Mouse (Mus musculus) cerebellum, postnatal 25 days (tissue): Measurements from ENCODE around the gene Runx1.

Source experiments
- DNase-seq, 2 experiments: peaks; one replicate each; pipeline ENCODE4 v3.0.0; 2021; ENCODE audit warnings: mixed read lengths in 2 of 2

Runx1 gene

DNA sequence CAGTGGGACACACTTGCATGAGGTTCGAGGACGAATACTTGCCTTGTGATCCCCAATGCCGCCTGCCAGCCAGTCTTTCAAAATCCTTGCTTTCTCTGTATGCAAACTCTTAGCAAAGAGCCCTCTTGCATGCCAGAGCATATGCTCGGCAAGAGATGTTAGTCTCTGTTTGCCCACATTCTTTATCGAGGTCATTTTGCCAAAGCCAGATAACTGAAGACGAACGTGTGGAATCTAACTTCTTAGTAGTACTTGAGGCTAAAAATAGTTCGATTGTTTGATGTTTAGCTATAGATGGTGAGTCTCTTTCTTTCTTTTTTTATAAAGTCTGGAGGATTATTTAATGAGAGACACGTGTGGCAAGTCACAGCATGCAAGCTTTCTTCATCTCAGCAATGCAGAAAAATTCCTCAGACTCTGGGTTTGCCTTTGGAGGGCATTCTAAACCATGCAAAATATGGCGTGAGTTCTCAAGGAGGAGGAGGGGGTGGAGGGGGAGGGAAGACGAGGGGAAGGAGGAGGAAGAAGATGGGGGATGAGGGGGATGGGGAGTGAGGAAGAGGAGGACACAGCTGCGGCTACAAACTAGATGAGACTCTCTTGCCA lies 81.7 kb downstream of the Runx1 start:
- DNase-seq = no peak

GRCm38 (mm10) chr16:92743755-92744154 lies 82.2 kb downstream of the Runx1 start:
- no peak for DNase-seq

DNA sequence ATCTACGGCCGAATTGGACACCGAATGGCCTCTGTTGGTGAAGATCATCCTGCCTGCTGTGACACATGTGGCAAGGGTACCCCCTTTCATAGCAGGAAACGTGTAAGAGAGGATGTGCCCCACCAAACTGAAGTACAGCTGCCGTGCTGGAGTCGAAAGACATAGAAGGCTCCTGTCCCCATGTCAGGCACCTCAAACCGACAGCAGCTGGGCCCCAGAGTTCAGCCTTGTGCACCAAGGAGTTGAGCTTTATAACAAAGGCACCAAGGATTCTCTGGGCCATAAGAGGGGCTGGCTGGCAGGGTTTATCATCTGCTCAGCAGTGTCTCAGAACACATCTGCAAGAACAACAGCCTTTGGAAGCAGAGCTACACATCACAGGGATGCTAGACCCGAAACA lies 84.6 kb downstream of the Runx1 start:
- no peak for DNase-seq

- DNase-seq = no peak
Measured at GRCm38 (mm10) chr16:92740541-92740940, 85.4 kb downstream of the Runx1 start.

DNA sequence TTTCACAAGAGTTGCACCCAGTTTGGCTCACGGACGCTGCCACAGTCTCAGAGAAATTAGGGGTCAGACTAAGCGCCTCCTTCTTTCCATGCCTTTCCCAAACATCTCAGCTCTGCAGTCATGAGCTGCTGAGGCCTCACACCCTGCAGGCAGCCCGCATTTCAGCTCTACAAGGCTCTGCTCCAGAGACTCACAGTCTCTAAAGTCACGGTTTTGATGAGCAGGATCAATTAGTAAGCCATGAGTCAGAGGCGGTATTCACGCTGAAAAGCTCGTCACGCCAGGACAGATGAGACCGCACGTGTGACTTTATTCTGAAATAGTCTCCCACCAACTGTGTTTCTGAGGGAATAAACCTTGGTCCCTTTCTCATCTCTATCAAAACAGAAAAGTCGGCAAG lies 86.0 kb downstream of the Runx1 start:
- no peak for DNase-seq

- DNase-seq = no peak
Measured at GRCm38 (mm10) chr16:92739071-92739793, 86.7 kb downstream of the Runx1 start.

- DNase-seq = no peak
Measured at GRCm38 (mm10) chr16:92738476-92739010, 87.4 kb downstream of the Runx1 start.

- DNase-seq = no peak
Measured at GRCm38 (mm10) chr16:92726870-92727269, 99.1 kb downstream of the Runx1 start.

DNA sequence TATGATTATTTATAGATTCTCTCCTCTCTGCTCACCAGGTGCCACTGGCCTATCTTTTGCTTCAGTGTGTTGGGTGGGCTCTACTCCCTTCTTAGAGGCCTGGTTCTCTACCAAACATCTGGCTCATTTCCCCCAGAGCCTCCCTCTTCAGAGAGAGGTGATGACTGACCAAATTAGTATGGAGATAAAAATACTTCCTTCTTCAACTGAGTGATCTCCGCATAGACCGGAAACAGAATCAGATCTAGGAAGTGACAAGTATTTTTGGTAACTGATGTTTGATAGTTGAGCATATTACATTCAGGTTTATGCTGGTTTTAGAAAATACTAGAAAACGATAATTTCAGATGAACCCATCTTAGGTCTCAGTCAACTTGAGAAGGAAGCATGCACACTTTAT lies 101.4 kb downstream of the Runx1 start:
- no peak for DNase-seq

DNA sequence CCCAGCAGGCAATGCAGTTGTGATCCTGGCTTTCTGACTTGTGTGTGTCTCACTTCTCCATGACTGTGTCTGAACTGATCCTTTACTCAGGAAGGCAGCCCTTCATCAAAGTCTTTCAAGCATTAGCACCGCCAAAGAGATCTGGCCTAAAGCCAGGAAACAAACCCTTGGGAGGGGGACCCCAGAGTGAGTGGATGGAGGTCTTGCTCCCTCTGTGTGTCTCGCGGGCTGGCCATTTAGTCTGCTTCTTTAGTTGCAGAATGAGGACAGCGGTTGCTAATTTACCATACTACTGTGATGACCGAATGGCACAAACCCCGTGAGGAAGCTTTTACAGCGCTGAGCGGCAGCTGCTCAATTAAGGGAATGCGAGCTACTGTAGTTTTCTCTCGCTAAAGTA lies 105.3 kb downstream of the Runx1 start:
- no peak for DNase-seq

- DNase-seq = no peak
Measured at GRCm38 (mm10) chr16:92719725-92720124, 106.2 kb downstream of the Runx1 start.

DNA sequence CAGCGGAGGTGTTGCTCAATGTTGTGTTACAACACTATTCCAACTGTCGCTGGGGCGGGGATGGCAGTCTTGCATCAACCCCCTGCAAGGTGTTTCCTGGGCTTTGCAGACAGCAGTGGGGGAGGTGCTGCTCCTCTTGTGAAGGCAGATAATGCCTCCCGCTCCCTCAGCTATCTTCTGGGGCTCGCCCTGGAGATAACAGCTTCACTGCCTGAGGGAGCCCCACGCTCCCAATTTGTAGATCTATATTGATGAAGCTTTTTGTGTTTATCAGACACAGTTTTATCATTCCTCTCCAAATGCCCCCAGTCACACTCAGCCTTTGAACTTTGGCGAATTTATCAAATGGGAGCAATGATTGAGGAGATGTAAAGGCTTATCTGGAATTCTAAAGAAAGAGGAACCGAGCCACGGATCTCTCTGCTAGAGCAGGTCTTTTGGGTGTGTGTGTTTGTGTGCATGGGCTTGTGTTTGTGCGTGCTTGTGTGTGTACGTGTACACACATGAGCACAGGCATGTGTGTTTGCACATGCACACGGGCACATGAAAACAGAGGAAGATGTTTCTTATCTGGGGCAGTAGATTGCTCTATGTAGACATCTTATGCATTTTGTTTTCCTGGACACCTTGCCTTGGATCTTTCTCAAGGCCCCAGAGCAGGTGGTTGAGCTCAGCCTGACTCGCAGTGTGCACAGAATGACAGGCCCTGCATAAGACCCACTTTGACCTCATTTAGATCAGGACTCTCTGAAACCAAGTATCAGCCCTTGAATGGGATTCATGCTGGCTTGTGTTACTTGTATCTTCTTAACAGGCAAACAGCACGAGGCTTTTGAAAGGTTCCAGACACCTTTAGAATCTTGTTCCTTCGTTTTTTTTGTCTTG lies 110.1 kb downstream of the Runx1 start:
- DNase-seq = no peak

- no peak for DNase-seq
Measured at GRCm38 (mm10) chr16:92710161-92710560, 115.8 kb downstream of the Runx1 start.

- no peak for DNase-seq
Measured at GRCm38 (mm10) chr16:92708718-92709117, 117.2 kb downstream of the Runx1 start.

DNA sequence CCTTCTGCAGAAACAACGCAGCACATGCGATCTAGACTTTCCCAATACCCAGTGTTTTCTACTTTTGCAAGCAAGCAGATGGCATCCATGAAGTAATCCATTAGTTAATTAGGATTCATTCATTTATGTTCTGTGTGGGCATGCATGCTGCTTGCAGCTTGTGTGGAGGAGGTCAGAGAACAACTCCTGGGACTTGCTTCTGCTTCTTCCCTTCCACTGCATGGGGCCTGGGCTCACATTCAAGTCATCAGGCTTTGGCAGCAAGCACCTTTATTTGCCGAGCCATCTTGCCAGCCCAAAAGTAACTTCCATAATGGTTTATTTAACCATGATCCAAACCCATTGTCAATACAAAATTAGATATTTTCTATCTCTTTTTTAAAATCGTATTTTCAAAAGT lies 118.2 kb downstream of the Runx1 start:
- no peak for DNase-seq

DNA sequence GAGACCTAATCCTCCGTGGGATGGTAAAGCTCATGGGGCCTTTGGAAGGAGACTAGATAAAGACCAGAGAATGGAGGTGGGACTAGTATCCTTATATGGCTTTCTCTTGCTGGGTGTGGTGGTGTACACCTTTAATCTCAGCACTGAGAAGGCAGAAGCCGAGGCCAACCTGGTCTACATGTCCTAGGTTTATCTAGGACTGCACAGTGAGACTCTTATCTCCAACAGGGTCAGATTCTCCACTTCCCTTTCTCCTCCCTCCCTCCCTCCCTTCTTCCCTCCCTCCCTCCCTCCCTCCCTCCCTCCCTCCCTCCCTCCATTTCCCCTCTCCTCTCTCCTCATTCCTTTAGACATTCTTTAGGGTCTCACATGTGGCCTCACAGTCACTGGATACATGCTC lies 118.8 kb downstream of the Runx1 start:
- no peak for DNase-seq

- DNase-seq = no peak
Measured at GRCm38 (mm10) chr16:92705564-92706458, 120.1 kb downstream of the Runx1 start.

DNA sequence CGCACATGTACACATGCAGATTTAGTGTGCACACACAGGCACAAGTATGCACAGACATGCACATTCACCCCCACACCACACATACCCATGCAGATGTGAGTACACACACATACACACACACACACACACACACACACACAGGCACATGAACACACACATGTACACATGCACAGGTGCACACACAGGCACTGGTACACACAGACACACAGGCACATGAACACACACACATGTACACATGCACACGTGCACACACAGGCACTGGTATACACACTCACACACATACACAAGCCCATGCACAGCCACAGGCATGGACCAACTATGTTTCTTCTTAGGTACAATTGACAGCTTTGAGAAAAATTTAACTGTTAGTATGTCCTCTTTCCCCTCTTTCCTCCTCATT lies 122.1 kb downstream of the Runx1 start:
- DNase-seq = no peak

DNA sequence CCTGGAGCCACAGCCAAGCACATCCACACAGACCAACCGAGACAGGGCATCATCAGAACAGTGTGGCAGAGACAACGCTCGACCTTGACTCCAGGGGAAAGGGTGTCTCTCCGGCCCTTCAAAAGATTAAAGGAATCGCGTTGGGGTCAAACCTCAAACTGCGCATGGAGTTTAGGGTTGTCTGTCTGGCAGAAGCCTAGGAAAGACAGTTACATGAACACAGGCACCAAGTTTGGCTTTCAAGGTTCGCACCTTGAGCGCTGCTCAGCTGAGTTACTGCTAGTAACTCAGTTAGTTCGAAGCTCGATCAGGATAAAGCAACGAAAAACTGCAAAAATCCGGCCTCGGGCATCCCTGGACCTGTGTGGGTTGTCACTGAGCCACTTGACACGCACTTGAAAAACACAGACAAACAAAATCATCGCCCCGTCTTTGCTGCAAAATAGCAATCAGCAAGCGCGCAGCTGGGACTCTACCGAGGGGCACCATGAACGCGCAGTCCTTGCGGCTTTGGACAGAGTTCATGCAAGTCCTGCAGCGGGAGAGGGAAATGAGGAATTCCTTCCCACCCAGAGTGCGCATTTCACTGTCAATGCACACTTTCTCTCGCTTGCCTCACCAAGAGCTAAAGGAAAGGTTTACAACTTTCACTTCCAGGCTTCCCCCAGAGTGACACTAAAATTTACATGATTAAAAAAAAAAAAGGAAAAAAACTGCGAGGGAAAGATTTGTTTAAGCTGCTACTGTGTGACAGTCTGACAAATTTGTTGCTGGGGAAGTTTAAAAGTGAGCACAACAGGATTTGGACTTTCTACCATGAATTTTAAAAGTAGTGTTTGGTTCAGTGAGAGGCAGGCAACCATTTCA lies 126.2 kb downstream of the Runx1 start:
- DNase-seq = no peak

- DNase-seq = peak; percentile 88 to 93
Measured at GRCm38 (mm10) chr16:92698612-92698998, 127.3 kb downstream of the Runx1 start.
